Mouse (Mus musculus) small intestine, adult 2 months (tissue): ENCODE measurements around the gene Slc5a3. TPM values are rescaled to one million over a fixed set of nuclear protein-coding genes. Genes with fewer than 3 reads are reported as not detected.

Experiments
- H3K27ac ChIP-seq: fragments of 200-500 bp; 2 replicates; pipeline ENCODE4 v1.5.1; 2012; ENCODE audit warnings: low read depth, low read length, control low read depth, inconsistent platforms; ENCODE audit not compliant: insufficient read depth
- H3K27me3 ChIP-seq: fragments of 200-500 bp; 2 replicates; pipeline ENCODE4 v1.6.1; 2012; ENCODE audit warnings: mild to moderate bottlenecking, moderate library complexity, low read length, inconsistent platforms; ENCODE audit not compliant: control insufficient read depth, insufficient read depth
- H3K36me3 ChIP-seq: fragments of 200-500 bp; 2 replicates; pipeline ENCODE4 v1.6.1; 2012; ENCODE audit warnings: mild to moderate bottlenecking, low read length, control low read depth, inconsistent platforms; ENCODE audit not compliant: control insufficient read depth, insufficient read depth
- H3K4me1 ChIP-seq: fragments of 200-500 bp; 2 replicates; pipeline ENCODE4 v1.6.1; 2012; ENCODE audit warnings: low read length, inconsistent platforms, mixed read lengths; ENCODE audit not compliant: control insufficient read depth, insufficient read depth, insufficient read length
- H3K4me3 ChIP-seq: fragments of 200-500 bp; 2 replicates; pipeline ENCODE4 v1.5.1; 2012; ENCODE audit warnings: low read depth, mild to moderate bottlenecking, control low read depth, inconsistent platforms, low read length, moderate library complexity
- CTCF ChIP-seq: fragments of 200-500 bp; IDR thresholded peaks from 2 replicates; pipeline ENCODE4 v1.5.1; 2012; ENCODE audit warnings: low read depth, mild to moderate bottlenecking, control low read depth, inconsistent platforms, low read length, moderate library complexity, mixed read lengths; ENCODE audit not compliant: insufficient replicate concordance, insufficient read length; ENCODE audit errors: extremely low read depth
- POLR2A ChIP-seq: fragments of 200-500 bp; IDR thresholded peaks from 2 replicates; pipeline ENCODE4 v1.6.1; 2012; ENCODE audit warnings: low read depth, mild to moderate bottlenecking, control low read depth, inconsistent platforms, low read length, moderate library complexity
- WGBS: fragments of 180-500 bp; shearing (Covaris S2); methylation state at CpG from one replicate; pipeline ENCODE4 v1.1.7; 2018; 5-methylcytosine and 5-hydroxymethylcytosine counted together
- polyA plus RNA-seq: library from polyadenylated mRNA; depleted of rRNA; stranded (reverse); fragments of >200 nt; gene quantifications from 2 replicates; pipeline ENCODE4 v1.2.3, GENCODE M21; 2012

The Slc5a3 gene
- polyA plus RNA-seq, 1 experiment = 0.24 TPM

DNA sequence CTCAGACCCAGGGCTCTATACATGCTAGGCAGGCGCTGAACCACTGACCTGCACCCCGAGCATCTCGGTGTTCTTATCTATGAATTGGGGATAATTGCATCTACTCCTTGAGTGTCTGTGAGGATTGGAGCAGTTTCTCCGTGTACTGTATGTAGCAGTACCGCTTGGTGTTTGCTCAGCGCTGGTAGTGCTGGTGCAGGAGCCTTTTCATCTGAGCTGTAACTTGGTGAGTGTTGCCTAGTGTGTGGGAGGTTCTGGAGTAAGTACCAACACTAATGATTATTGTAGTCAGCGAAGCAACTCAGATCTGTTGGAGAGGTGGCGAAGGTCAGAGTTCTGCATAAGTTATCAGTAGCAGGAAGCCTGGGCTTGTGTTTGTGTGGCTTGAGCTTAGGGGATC lies 12.2 kb downstream of the Slc5a3 start:
- Histone ChIP-seq H3K27ac (no peak overlapping the region), H3K4me1 (no peaks in the 10 kb centered on the region; the same call in 1 of the 2 replicates), H3K36me3 (0 out of 2 replicates have a peak, but pooled peaks cover 7% of the 10 kb centered on the region), H3K27me3 (no peaks in the 10 kb centered on the region), H3K4me3 (no peak overlapping the region)
- 59% methylated on average over 8 of the region's 8 CpGs for WGBS
- no peak for TF ChIP-seq CTCF
- TF ChIP-seq POLR2A = no peak

DNA sequence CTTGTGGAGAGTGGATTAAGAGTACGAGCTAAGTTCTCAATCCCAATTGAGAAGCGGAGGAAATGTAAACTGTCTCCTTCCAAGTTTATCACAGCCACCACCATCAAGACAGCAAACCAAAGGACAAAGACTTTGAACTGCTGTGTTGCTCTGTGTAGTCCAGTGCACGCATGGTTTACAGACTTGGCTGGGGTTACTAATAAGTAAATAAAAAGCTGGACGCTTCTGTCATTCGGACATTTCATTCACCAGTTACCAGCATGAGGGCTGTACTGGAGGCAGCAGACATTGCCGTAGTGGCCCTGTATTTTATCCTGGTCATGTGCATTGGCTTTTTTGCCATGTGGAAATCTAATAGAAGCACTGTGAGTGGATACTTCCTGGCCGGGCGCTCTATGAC lies 18.7 kb downstream of the Slc5a3 start:
- Histone ChIP-seq H3K36me3 (peaks cover 11% of the 10 kb centered on the region), H3K4me3 (no peak overlapping the region), H3K4me1 (no peaks in the 10 kb centered on the region), H3K27me3 (no peaks in the 10 kb centered on the region), H3K27ac (no peak overlapping the region)
- TF ChIP-seq CTCF (no peak), POLR2A (no peak)
- WGBS = 89% methylated on average over 8 of the region's 8 CpGs

DNA sequence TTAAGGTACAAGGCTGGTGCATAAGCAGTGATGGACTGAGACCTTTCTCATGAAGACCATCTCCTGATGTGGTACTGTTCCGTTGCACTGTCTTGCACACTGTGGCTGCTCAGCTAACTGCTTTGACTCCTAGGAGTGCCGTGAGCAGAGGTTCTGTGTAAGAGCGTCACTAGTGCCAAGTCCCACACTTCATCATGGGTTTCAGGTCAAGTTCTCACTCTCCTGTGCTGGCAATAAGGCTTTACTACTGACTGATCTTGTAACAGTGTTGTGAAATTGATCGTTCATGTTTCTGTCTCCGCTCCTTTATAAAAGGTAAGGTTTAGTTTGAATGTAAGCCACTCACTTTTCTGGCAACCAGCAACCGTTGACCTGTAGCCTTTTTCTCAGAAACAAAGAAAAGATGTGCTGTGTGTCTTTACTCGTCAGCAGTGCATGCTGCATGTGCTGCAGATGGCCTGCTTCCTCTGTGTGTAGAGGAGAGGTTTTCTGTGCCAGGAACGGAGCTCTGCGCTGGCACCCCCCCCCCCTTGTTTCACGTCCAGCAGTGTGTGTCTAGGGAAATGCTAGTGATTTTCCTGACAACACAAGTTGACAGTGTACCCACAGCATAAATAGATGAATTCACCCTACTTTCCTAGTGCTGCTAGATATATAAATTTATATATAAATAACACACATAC lies 25.8 kb downstream of the Slc5a3 start:
- WGBS = 92% methylated on average over 10 of the region's 10 CpGs
- Histone ChIP-seq H3K27me3 (no peaks in the 10 kb centered on the region), H3K4me1 (no peaks in the 10 kb centered on the region), H3K4me3 (no peak overlapping the region), H3K27ac (no peak overlapping the region), H3K36me3 (no peaks in the 10 kb centered on the region)
- no peak for TF ChIP-seq POLR2A
- no peak for TF ChIP-seq CTCF

DNA sequence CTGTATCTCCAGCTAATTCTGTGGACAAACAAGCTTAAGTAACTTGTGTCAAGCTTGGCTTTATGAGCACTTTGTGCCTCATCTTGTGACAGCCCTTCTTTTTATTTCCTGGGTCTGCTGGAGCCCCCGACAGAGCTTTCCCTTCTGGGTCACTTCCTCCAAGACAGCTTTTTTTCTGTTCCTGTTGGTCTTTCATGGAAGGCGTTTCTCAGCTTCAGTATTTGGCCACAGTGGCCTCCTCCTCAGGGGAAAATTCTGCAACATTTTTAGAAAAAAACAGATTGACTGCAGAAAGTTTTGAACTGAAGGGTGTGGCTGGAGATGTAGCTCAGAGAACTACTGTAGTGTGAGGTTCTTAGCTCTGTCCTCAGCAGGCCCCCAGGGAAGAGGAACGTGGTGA lies 31.1 kb downstream of the Slc5a3 start:
- Histone ChIP-seq H3K27me3 (no peaks in the 10 kb centered on the region), H3K36me3 (no peaks in the 10 kb centered on the region), H3K4me3 (no peak overlapping the region), H3K27ac (no peak overlapping the region), H3K4me1 (no peaks in the 10 kb centered on the region)
- no peak for TF ChIP-seq CTCF
- no peak for TF ChIP-seq POLR2A
- 84% methylated on average over 3 of the region's 3 CpGs for WGBS

DNA sequence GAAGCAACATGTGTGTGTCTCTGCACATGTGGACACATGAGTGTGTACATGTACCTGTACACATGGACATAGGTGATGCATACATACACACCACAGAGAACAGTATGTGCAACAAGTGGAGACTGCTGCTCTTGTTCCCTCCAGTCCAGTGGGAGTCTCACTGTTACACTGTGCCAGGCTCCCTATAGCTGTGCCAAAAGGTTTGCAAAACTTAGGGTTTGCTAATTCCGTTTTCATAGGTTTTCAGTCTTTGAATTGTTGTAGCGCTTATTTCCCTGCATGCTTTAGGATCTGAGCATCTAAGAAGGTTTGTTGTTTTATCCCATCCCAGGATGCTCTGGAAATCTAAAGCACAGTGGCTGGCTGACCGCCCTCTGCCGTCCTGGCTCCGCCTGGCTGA lies 33.8 kb downstream of the Slc5a3 start:
- Histone ChIP-seq H3K4me1 (no peaks in the 10 kb centered on the region), H3K36me3 (peaks cover 2% of the 10 kb centered on the region), H3K27me3 (no peaks in the 10 kb centered on the region), H3K4me3 (no peak overlapping the region), H3K27ac (no peak overlapping the region)
- TF ChIP-seq POLR2A (no peak), CTCF (no peak)
- WGBS = 69% methylated on average over 5 of the region's 5 CpGs

DNA sequence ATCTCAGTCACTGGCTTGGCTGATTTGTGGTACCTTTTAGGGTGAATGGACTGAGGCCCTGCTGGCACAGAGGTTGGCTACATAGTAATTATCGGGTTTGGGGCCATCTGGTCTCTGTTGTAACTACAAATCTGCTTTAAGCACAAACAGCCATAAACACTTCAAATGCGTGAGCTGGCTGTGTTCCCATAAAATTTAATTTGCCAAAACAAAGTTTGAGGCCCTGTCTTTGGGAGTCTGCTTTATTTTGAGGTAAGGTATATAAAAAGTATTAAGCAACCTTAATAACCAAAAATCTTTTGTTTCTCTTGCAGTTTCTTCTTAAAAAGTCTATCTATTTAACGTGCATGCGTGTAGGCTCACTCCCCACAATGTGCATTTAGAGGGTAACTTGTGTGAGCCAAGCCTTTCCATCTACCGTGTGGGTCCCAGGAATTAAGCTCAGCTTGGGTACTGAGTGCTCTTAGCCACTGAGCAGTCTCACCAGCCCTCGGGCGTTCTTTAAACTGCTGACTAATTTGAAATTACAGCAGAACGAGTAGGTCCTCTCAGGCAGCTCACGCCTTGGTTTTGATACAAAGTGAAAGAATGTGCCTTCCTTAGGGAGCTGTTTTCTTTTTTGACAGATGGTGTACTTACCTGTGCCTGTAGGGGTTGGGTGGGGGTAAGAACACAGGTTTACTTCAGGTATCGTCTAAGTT lies 40.4 kb downstream of the Slc5a3 start:
- H3K4me3 ChIP-seq = no peak overlapping the region
- H3K27me3 ChIP-seq = no peaks in the 10 kb centered on the region
- TF ChIP-seq CTCF = no peak
- no peak for TF ChIP-seq POLR2A
- WGBS = 80% methylated on average over 10 of the region's 10 CpGs
- H3K4me1 ChIP-seq = no peaks in the 10 kb centered on the region
- H3K36me3 ChIP-seq = peaks cover 7% of the 10 kb centered on the region
- H3K27ac ChIP-seq = no peak overlapping the region

DNA sequence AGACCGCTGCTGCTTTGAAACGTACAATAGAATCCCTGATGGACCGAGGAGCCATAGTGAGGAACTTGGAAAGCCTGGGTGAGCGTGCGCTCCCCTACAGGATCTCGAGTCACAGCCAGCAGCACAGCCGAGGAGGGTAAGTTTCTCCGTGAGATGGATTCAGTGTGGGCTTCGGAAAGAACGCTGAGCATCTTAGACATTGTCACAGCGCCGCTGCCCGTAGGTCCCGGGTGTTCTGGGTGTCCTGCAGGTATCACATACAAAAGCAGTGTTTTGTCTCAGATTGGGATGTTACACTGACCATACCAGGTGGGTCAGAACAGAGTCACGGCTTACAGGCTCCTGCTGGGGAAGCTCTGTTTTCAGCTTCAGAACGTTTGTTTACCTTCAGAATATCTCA lies 41.5 kb downstream of the Slc5a3 start:
- 93% methylated on average over 16 of the region's 16 CpGs for WGBS
- no peak overlapping the region for H3K27ac ChIP-seq
- no peak overlapping the region for H3K4me3 ChIP-seq
- peaks cover 6% of the 10 kb centered on the region for H3K36me3 ChIP-seq
- H3K4me1 ChIP-seq = no peaks in the 10 kb centered on the region
- H3K27me3 ChIP-seq = no peaks in the 10 kb centered on the region
- TF ChIP-seq CTCF (no peak), POLR2A (no peak)
